Mouse (Mus musculus): Measurements from ENCODE around the gene Gm13271. TPM values are rescaled to one million over a fixed set of nuclear protein-coding genes. Genes with fewer than 3 reads are reported as not detected.
"Not testable (repeated sequence)": the region's sequence is repeated elsewhere in the genome, so short reads cannot be mapped to it uniquely, and the experiment has no call there.

The Gm13271 gene
- polyA plus RNA-seq, 1 experiment from 2014 or later: not detected

- peak overlapping the region; percentile 68 for H3K4me2 ChIP-seq (ENCODE audit: low read depth, low read length)
- not testable (repeated sequence) for H3K9me3 ChIP-seq (ENCODE audit: control insufficient read depth, low read length); H3K27me3 ChIP-seq (replicated peaks; ENCODE audit: control insufficient read depth, insufficient read depth, low read length); ATAC-seq (ENCODE audit: low read depth); H3K4me1 ChIP-seq (ENCODE audit: control insufficient read depth, insufficient read depth, low read length); H3K36me3 ChIP-seq (ENCODE audit: control insufficient read depth, insufficient read depth, low read length)
- 11% methylated on average over 28 of the region's 31 CpGs for WGBS
- DNase-seq (ENCODE audit: low spot score): peak; percentile 14
- peak overlapping the region; percentile 75 for H3K9ac ChIP-seq (ENCODE audit: low read depth, low read length)
- H3K27ac ChIP-seq (replicated peaks; ENCODE audit: low read depth, low read length): peak overlapping the region; percentile 93
- peak overlapping the region; percentile 49 for H3K4me3 ChIP-seq (ENCODE audit: low read depth, low read length)
Observed at GRCm38 (mm10) chr4:88756581-88757513, 2.2 kb downstream of the Gm13271 start.

- peak overlapping the region; percentile 49 for H3K4me3 ChIP-seq (ENCODE audit: low read depth, low read length)
- WGBS: 0% methylated on average over 8 of the region's 21 CpGs
- not testable (repeated sequence) for H3K36me3 ChIP-seq (ENCODE audit: control insufficient read depth, insufficient read depth, low read length); H3K9me3 ChIP-seq (ENCODE audit: control insufficient read depth, low read length); H3K4me1 ChIP-seq (ENCODE audit: control insufficient read depth, insufficient read depth, low read length); H3K27me3 ChIP-seq (replicated peaks; ENCODE audit: control insufficient read depth, insufficient read depth, low read length)
- ATAC-seq (ENCODE audit: low read depth) (peak; percentile 100), DNase-seq (ENCODE audit: low spot score) (peak; percentile 97)
- peak overlapping the region; percentile 68 for H3K4me2 ChIP-seq (ENCODE audit: low read depth, low read length)
- H3K9ac ChIP-seq (ENCODE audit: low read depth, low read length): peak overlapping the region; percentile 75
- H3K27ac ChIP-seq (replicated peaks; ENCODE audit: low read depth, low read length): peak overlapping the region; percentile 93
Observed at GRCm38 (mm10) chr4:88757628-88758031, 3.0 kb downstream of the Gm13271 start.

GRCm38 (mm10) chr4:88758751-88759150, 4.1 kb downstream of the Gm13271 start:
- 89% methylated on average over 7 of the region's 9 CpGs for WGBS
- not testable (repeated sequence) for H3K27ac ChIP-seq (replicated peaks; ENCODE audit: low read depth, low read length); H3K9me3 ChIP-seq (ENCODE audit: control insufficient read depth, low read length); H3K9ac ChIP-seq (ENCODE audit: low read depth, low read length); H3K4me3 ChIP-seq (ENCODE audit: low read depth, low read length); H3K27me3 ChIP-seq (replicated peaks; ENCODE audit: control insufficient read depth, insufficient read depth, low read length); H3K4me1 ChIP-seq (ENCODE audit: control insufficient read depth, insufficient read depth, low read length); ATAC-seq (ENCODE audit: low read depth); H3K36me3 ChIP-seq (ENCODE audit: control insufficient read depth, insufficient read depth, low read length); DNase-seq (ENCODE audit: low spot score); H3K4me2 ChIP-seq (ENCODE audit: low read depth, low read length)

- WGBS: 24% methylated on average over 8 of the region's 14 CpGs
- DNase-seq (ENCODE audit: low spot score); H3K4me1 ChIP-seq (ENCODE audit: control insufficient read depth, insufficient read depth, low read length); H3K27me3 ChIP-seq (replicated peaks; ENCODE audit: control insufficient read depth, insufficient read depth, low read length); H3K36me3 ChIP-seq (ENCODE audit: control insufficient read depth, insufficient read depth, low read length); H3K9me3 ChIP-seq (ENCODE audit: control insufficient read depth, low read length); ATAC-seq (ENCODE audit: low read depth): not testable (repeated sequence)
- Histone ChIP-seq H3K9ac (ENCODE audit: low read depth, low read length) (peak within 1 kb of the TSS; percentile 53; the same call in 1 of the 2 replicates), H3K4me3 (ENCODE audit: low read depth, low read length) (peak within 1 kb of the TSS; percentile 34), H3K4me2 (ENCODE audit: low read depth, low read length) (peak within 1 kb of the TSS; percentile 51), H3K27ac (replicated peaks; ENCODE audit: low read depth, low read length) (peak within 1 kb of the TSS; percentile 39; the same call in 1 of the 2 replicates)
Observed at GRCm38 (mm10) chr4:88759610-88760268, 5.1 kb downstream of the Gm13271 start, which contains the start of gene Gm13283. Gm13283 (plus strand) TSS chr4:88760119.

- DNase-seq (ENCODE audit: low spot score): peak; percentile 92
- H3K36me3 ChIP-seq (ENCODE audit: control insufficient read depth, insufficient read depth, low read length); ATAC-seq (ENCODE audit: low read depth); H3K4me1 ChIP-seq (ENCODE audit: control insufficient read depth, insufficient read depth, low read length); H3K27me3 ChIP-seq (replicated peaks; ENCODE audit: control insufficient read depth, insufficient read depth, low read length); H3K9me3 ChIP-seq (ENCODE audit: control insufficient read depth, low read length): not testable (repeated sequence)
- Histone ChIP-seq H3K27ac (replicated peaks; ENCODE audit: low read depth, low read length) (peak overlapping the region; percentile 39; the same call in 1 of the 2 replicates), H3K4me3 (ENCODE audit: low read depth, low read length) (peak overlapping the region; percentile 34), H3K4me2 (ENCODE audit: low read depth, low read length) (peak overlapping the region; percentile 51), H3K9ac (ENCODE audit: low read depth, low read length) (peak overlapping the region; percentile 53; the same call in 1 of the 2 replicates)
- 0% methylated on average over 10 of the region's 28 CpGs for WGBS
Observed at GRCm38 (mm10) chr4:88760431-88760830, 5.8 kb downstream of the Gm13271 start.

- H3K4me3 ChIP-seq (ENCODE audit: low read depth, low read length); H3K27me3 ChIP-seq (replicated peaks; ENCODE audit: control insufficient read depth, insufficient read depth, low read length); H3K4me2 ChIP-seq (ENCODE audit: low read depth, low read length); H3K9ac ChIP-seq (ENCODE audit: low read depth, low read length); H3K36me3 ChIP-seq (ENCODE audit: control insufficient read depth, insufficient read depth, low read length); H3K27ac ChIP-seq (replicated peaks; ENCODE audit: low read depth, low read length); H3K9me3 ChIP-seq (ENCODE audit: control insufficient read depth, low read length); DNase-seq (ENCODE audit: low spot score); H3K4me1 ChIP-seq (ENCODE audit: control insufficient read depth, insufficient read depth, low read length); ATAC-seq (ENCODE audit: low read depth): not testable (repeated sequence)
- WGBS: 62% methylated on average over 6 of the region's 8 CpGs
Observed at GRCm38 (mm10) chr4:88761776-88762175, 7.1 kb downstream of the Gm13271 start.

- H3K4me2 ChIP-seq (ENCODE audit: low read depth, low read length); H3K27ac ChIP-seq (replicated peaks; ENCODE audit: low read depth, low read length); H3K4me3 ChIP-seq (ENCODE audit: low read depth, low read length); H3K9ac ChIP-seq (ENCODE audit: low read depth, low read length); H3K27me3 ChIP-seq (replicated peaks; ENCODE audit: control insufficient read depth, insufficient read depth, low read length); H3K4me1 ChIP-seq (ENCODE audit: control insufficient read depth, insufficient read depth, low read length); DNase-seq (ENCODE audit: low spot score); H3K9me3 ChIP-seq (ENCODE audit: control insufficient read depth, low read length); ATAC-seq (ENCODE audit: low read depth); H3K36me3 ChIP-seq (ENCODE audit: control insufficient read depth, insufficient read depth, low read length): not testable (repeated sequence)
- 58% methylated on average over 9 of the region's 9 CpGs for WGBS
Observed at GRCm38 (mm10) chr4:88762341-88762740, 7.7 kb downstream of the Gm13271 start.

- not testable (repeated sequence) for ATAC-seq (ENCODE audit: low read depth); H3K27me3 ChIP-seq (replicated peaks; ENCODE audit: control insufficient read depth, insufficient read depth, low read length); H3K36me3 ChIP-seq (ENCODE audit: control insufficient read depth, insufficient read depth, low read length); H3K9me3 ChIP-seq (ENCODE audit: control insufficient read depth, low read length); H3K4me1 ChIP-seq (ENCODE audit: control insufficient read depth, insufficient read depth, low read length)
- Histone ChIP-seq H3K4me2 (ENCODE audit: low read depth, low read length) (peak overlapping the region; percentile 49), H3K27ac (replicated peaks; ENCODE audit: low read depth, low read length) (peak overlapping the region; percentile 52; the same call in 1 of the 2 replicates), H3K9ac (ENCODE audit: low read depth, low read length) (peak overlapping the region; percentile 53; the same call in 1 of the 2 replicates), H3K4me3 (ENCODE audit: low read depth, low read length) (peak overlapping the region; percentile 35)
- peak; percentile 85 for DNase-seq (ENCODE audit: low spot score)
- 6% methylated on average over 12 of the region's 42 CpGs for WGBS
Observed at GRCm38 (mm10) chr4:88763384-88764018, 8.8 kb downstream of the Gm13271 start.
